Mouse (Mus musculus) CH12.LX (cell line): ENCODE data around the gene Rab4a.

Source experiments
- EP300 ChIP-seq: IDR thresholded peaks from 2 replicates; pipeline ENCODE4 v1.6.1; 2011; ENCODE audit warnings: low read length, improper control_type of control experiment
- POLR2A ChIP-seq: IDR thresholded peaks from 2 replicates; pipeline ENCODE4 v1.6.1; 2011; ENCODE audit warnings: low read depth, mild to moderate bottlenecking, improper control_type of control experiment, low read length
- POLR2AphosphoS2 ChIP-seq: IDR thresholded peaks from 2 replicates; pipeline ENCODE4 v1.6.1; 2011; ENCODE audit warnings: low read depth, low read length, improper control_type of control experiment

- no peak for TF ChIP-seq POLR2A
- TF ChIP-seq POLR2AphosphoS2, result no peak
- no peak for TF ChIP-seq EP300
These were observed 37.1 kb upstream of the Rab4a start for GRCm38 (mm10) chr8:123768492-123769356.
